In genomic region chr14:28288196-28288595, GRCm38 (mm10) we compare ENCODE assay signal across 12 mouse cellular contexts.
"Had no signal": no experiment of that assay in that cellular context is flagged by ENCODE, and none has a peak within 500 bp of the region (broad histone marks: within the 10 kb centered on the region; RNA-seq: fewer than 3 reads in every experiment).

No protein-coding gene starts in this region.

- DNase-seq: left cerebral cortex, postnatal 4 days; liver; liver, embryonic 13.5 days; liver, postnatal 0 days; lung, adult 18-20 months; lung, adult 2 months; lung, embryonic 14.5 days; lung, postnatal 10 days; lung, postnatal 14 days; lung, postnatal 36 days; lung, postnatal 4 days; midbrain, embryonic 14.5 days had no signal
